Mouse (Mus musculus): ENCODE data around the gene Ccdc34. TPM values are rescaled to one million over a fixed set of nuclear protein-coding genes. Genes with fewer than 3 reads are reported as not detected.

Gene Ccdc34
- polyA plus RNA-seq, 1 experiment from 2014 or later: 51.1 TPM

DNA sequence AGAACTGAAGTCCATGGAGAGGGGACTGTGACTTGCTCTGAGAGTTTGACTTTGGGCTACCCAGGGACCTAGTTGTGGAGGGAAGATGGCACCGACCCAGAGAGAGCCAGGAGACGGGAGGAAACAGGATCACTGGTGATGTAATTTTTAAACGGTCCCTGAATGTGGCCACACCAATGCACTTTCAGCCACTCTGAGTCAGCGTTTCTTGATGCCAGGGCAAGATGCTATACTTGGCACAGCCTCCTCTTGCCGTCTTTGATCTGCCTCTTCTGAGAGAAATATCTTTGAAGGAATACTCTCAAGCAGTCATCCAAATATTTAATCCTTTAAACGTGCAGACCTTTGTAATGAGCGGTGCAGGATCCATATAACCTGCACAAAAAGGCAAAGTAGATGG is 154.8 kb downstream of the Ccdc34 start:
- no peak overlapping the region for H3K4me2 ChIP-seq (replicated peaks)
- WGBS: 75% methylated on average over 7 of the region's 7 CpGs

DNA sequence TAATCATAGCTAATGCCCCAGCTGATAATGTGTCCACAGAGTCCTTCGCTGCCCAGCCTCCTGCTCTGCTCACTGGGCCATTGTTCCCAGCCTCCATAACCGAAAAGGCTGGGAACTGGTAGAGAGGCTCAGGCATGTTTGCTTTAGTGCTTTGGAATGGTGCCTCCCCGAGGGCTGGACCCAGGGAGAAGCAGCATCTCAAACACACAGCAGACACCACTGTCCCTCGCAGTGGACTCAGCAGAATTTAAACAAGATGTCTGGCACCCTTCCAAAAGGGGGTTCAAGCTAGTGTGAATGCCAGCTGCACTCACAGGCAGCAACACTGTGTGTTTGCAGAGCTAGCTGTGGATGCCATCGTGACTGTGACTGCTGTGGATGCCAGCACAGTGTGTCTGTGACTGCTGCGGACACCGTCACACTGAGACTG is 156.2 kb downstream of the Ccdc34 start:
- 41% methylated on average over 7 of the region's 7 CpGs for WGBS
- no peaks in the 10 kb centered on the region for H3K27me3 ChIP-seq (replicated peaks)
- H3K4me2 ChIP-seq (replicated peaks): no peak overlapping the region
- peaks cover 15% of the 10 kb centered on the region for H3K4me1 ChIP-seq (replicated peaks)
- peak; percentile 66 for ATAC-seq
- H3K36me3 ChIP-seq: no peaks in the 10 kb centered on the region
- H3K4me3 ChIP-seq (replicated peaks): no peak overlapping the region
- H3K9ac ChIP-seq: no peak overlapping the region
- no peaks in the 10 kb centered on the region for H3K9me3 ChIP-seq
- peak overlapping the region; percentile 22; the same call in 1 of the 2 replicates for H3K27ac ChIP-seq

More for the DNA sequence above, 154.8 kb downstream of the Ccdc34 start:
- H3K4me3 ChIP-seq (replicated peaks): no peak overlapping the region
- H3K27me3 ChIP-seq (replicated peaks): no peaks in the 10 kb centered on the region
- H3K4me1 ChIP-seq (replicated peaks): peaks cover 8% of the 10 kb centered on the region
- no peaks in the 10 kb centered on the region for H3K36me3 ChIP-seq
- H3K27ac ChIP-seq: no peak overlapping the region
- ATAC-seq: no peak
- H3K9me3 ChIP-seq: no peaks in the 10 kb centered on the region
- H3K9ac ChIP-seq: no peak overlapping the region

DNA sequence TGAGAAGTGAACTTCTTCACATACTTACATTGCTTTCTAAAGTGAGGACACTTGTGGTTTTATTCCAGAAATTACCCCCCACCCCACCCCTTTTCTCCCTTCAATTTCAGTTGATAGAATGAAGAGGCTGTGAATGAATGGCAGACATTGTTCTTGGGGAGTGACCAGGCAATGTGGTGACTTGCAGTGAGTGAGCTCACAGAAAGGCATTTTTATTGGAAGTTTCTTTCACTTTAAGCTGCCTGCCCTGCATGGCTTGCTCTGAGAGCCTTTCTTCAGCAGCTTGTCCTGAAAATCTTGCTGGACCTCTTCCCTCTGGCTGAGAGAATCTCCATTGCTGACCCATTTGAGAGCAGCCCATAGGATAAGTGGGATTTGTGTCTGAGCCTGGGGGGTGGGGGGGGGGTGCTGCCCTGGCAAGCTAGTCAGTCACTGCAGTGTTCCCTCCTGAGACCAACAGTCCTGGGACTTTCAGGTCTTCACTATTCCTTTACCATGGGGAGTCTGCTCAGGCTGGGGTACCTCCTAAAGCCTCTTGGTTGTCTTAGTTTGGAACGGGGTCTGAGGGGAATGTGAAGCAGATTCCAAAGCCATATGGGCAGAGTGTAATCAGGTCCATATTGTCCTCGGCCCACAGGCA is 159.3 kb downstream of the Ccdc34 start:
- Histone ChIP-seq H3K36me3 (no peaks in the 10 kb centered on the region), H3K9ac (no peak overlapping the region), H3K4me3 (replicated peaks) (no peak overlapping the region), H3K9me3 (no peaks in the 10 kb centered on the region), H3K27ac (no peak overlapping the region), H3K4me2 (replicated peaks) (no peak overlapping the region), H3K4me1 (replicated peaks) (peaks cover 27% of the 10 kb centered on the region), H3K27me3 (replicated peaks) (no peaks in the 10 kb centered on the region)
- 60% methylated on average over 2 of the region's 2 CpGs for WGBS
- peak; percentile 50 for ATAC-seq

DNA sequence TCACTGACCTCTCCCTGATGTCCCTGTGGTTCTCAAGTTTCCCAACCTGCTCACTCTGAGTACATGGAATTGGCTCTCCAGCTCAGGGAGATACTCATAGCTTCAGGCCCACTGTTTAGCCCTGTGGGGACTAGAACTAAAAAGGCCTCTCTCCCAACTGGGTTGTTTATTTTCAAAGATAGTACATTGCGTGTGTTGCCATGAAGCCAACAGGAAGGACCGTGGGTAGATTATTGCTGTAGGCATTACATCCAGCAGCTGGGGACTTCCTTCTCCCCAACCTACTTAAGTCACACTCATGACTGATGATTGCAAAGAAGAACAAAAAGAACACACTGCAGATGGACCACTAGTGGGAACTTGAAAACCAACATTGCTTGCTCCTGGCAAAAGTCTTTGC is 159.8 kb downstream of the Ccdc34 start:
- ATAC-seq: no peak
- no peak overlapping the region for H3K9ac ChIP-seq
- H3K4me3 ChIP-seq (replicated peaks): no peak overlapping the region
- peaks cover 30% of the 10 kb centered on the region for H3K4me1 ChIP-seq (replicated peaks)
- no peaks in the 10 kb centered on the region for H3K36me3 ChIP-seq
- H3K27ac ChIP-seq: no peak overlapping the region
- H3K9me3 ChIP-seq: no peaks in the 10 kb centered on the region
- H3K27me3 ChIP-seq (replicated peaks): no peaks in the 10 kb centered on the region
- H3K4me2 ChIP-seq (replicated peaks): no peak overlapping the region
- WGBS: 52% methylated on average over 2 of the region's 2 CpGs

DNA sequence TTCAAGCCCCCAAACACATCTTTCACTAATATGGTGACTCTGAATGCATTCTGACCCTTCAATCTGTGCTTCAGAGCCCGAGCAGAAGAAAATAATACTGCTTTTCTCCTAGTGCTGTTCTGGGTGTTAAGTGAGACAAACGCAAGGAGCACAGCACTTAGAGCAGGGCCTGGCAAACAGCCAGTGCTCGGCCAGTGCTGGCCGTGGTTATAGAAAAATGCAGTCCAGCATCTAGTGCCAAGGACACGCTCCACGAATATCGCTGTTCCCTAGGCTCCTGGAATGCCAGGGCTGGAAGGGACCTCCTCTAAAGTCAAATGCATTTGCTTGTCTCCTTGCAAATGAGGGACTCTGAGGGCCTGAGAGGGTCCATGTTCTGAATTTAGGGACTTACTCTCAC is 160.3 kb downstream of the Ccdc34 start:
- Histone ChIP-seq H3K4me1 (replicated peaks) (peaks cover 30% of the 10 kb centered on the region), H3K27me3 (replicated peaks) (no peaks in the 10 kb centered on the region), H3K27ac (peak overlapping the region; percentile 25; the same call in 1 of the 2 replicates), H3K9ac (no peak overlapping the region), H3K4me2 (replicated peaks) (no peak overlapping the region), H3K4me3 (replicated peaks) (no peak overlapping the region), H3K36me3 (no peaks in the 10 kb centered on the region), H3K9me3 (no peaks in the 10 kb centered on the region)
- ATAC-seq: no peak
- 38% methylated on average over 7 of the region's 7 CpGs for WGBS

DNA sequence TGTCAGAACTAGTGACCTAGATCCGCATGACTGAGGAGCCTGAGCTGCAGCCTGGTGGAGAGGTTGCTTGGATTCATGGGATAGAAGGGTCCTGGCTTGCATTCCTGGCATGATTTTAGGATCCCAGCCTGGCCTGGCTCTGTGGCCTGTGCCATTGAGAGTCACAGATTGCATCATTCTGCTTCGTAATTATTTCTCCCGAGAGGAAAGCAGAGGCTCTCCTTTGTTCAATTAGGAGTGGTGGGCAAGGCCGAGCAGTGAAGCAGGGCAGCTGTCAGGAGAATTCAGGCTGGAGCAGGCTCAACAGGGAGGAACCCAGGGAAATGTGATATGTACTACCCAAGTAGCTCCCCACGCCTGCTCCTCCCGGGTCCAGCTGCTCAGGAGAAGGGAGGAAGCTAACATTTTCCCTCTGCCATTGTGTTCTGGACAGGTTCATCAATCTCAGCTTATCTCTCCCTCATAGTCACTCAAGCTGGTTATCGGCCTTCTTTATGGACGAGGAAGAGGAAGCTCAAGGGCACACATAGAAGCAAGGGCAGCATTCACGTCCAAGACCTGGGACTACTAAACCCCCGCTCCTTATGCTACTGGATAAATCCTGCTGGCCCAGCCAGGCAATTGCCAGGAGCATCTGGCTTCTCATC is 162.2 kb downstream of the Ccdc34 start:
- H3K4me3 ChIP-seq (replicated peaks): no peak overlapping the region
- H3K27ac ChIP-seq: peak overlapping the region; percentile 15; the same call in 1 of the 2 replicates
- peak; percentile 63 for ATAC-seq
- no peaks in the 10 kb centered on the region for H3K27me3 ChIP-seq (replicated peaks)
- no peaks in the 10 kb centered on the region for H3K9me3 ChIP-seq
- no peak overlapping the region for H3K9ac ChIP-seq
- H3K36me3 ChIP-seq: no peaks in the 10 kb centered on the region
- WGBS: 23% methylated on average over 10 of the region's 10 CpGs
- H3K4me1 ChIP-seq (replicated peaks): peaks cover 24% of the 10 kb centered on the region
- no peak overlapping the region for H3K4me2 ChIP-seq (replicated peaks)

DNA sequence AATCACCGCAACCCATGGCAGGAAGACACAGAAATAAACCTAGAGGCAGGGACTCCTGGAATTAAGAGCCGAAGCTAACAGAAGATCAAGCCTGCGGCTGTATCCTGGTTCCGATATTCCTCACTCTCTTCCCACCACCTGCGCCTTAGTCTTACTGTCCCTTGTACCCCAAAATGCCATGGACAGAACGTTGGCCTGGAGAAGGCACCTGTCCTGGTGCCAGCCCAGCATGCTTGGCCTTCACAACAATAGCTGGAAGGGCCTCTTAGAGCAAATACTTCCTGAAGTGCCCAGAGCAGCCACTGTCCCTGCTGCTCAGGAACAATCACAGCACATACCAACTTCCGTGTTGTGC is 162.7 kb downstream of the Ccdc34 start:
- Histone ChIP-seq H3K4me1 (replicated peaks) (peaks cover 24% of the 10 kb centered on the region), H3K9ac (no peak overlapping the region), H3K27me3 (replicated peaks) (no peaks in the 10 kb centered on the region), H3K4me2 (replicated peaks) (no peak overlapping the region), H3K27ac (peak overlapping the region; percentile 15), H3K9me3 (no peaks in the 10 kb centered on the region), H3K4me3 (replicated peaks) (no peak overlapping the region), H3K36me3 (no peaks in the 10 kb centered on the region)
- WGBS: 53% methylated on average over 7 of the region's 7 CpGs
- no peak for ATAC-seq

DNA sequence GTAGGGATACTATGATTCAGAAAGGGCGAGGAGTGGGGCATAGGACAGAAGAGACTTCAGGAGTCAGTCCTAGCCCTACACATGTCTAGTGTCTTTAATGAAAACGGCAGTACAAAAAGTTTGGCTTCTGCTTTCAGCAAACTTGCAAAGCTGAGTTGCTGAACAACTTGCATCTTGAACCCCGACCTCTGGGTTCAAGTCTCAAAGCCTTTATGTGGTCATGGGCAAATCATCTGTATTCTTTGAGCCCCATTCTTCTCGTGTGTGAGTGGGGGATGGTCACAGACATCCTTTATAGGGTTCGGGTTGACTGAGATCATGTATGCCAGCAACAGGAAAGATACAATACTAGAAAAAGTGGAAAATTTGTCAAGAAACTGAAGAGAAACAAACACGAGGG is 164.0 kb downstream of the Ccdc34 start:
- no peak for ATAC-seq
- WGBS: 73% methylated on average over 6 of the region's 6 CpGs
- no peaks in the 10 kb centered on the region for H3K36me3 ChIP-seq
- no peak overlapping the region for H3K9ac ChIP-seq
- no peak overlapping the region for H3K4me2 ChIP-seq (replicated peaks)
- no peak overlapping the region for H3K4me3 ChIP-seq (replicated peaks)
- H3K4me1 ChIP-seq (replicated peaks): peaks cover 29% of the 10 kb centered on the region
- no peaks in the 10 kb centered on the region for H3K9me3 ChIP-seq
- no peaks in the 10 kb centered on the region for H3K27me3 ChIP-seq (replicated peaks)
- no peak overlapping the region for H3K27ac ChIP-seq

DNA sequence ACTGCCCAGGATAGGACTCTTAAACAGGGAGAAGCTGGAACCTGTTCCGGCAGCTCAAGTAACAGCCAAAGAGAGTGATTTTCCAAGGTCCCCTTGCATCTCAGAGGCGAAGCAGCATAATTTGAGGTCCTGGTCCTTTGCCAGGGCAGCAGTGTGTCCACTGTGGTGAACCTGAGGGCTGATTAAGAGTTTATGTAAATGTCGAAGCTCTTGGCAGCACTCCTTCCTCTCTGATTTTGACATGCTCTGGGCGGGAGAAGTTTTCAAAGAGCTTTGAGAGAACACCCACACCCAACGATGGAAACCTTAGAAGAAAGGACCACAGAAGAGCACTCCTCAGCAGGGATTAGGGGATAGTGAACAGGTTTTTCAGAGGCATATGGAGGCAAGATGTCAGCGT is 164.6 kb downstream of the Ccdc34 start:
- no peak for ATAC-seq
- WGBS: 73% methylated on average over 6 of the region's 6 CpGs
- Histone ChIP-seq H3K9ac (no peak overlapping the region), H3K4me2 (replicated peaks) (no peak overlapping the region), H3K27me3 (replicated peaks) (no peaks in the 10 kb centered on the region), H3K36me3 (no peaks in the 10 kb centered on the region), H3K4me3 (replicated peaks) (no peak overlapping the region), H3K4me1 (replicated peaks) (peaks cover 30% of the 10 kb centered on the region), H3K27ac (no peak overlapping the region), H3K9me3 (no peaks in the 10 kb centered on the region)

DNA sequence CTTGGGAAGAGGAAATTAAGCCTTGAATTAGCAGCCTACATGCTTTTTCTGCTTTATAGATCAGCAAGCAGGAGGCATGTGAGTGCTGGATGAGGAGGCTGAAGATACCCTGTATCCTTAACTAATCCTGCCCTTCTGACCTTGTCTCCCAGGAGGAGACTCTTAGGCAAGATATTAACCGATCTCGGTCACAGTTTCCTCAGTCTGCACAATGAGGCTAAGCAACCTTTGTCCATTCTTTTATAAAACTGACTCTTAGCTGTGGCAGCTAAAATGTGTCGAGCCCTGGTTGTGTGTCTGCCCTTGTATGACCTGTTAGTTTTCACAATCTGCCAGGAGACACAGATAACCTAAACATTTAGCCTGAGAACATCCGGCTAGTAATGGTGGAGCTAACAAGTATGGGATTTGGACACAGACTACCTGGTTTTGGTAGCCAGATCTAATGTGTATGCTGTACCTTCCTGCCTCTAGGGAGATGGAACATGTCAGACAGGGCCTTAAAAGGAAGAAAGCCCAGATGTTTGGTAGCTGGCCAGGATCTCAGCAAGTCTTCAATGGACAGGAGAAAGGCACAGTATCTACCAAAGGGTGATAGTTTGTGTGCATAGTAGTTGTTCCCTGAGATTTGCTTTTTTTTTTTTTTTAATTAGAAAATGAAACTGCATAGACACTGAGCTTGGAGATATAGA is 165.3 kb downstream of the Ccdc34 start:
- Histone ChIP-seq H3K4me3 (replicated peaks) (no peak overlapping the region), H3K4me2 (replicated peaks) (no peak overlapping the region), H3K36me3 (no peaks in the 10 kb centered on the region), H3K4me1 (replicated peaks) (peaks cover 23% of the 10 kb centered on the region), H3K27ac (no peak overlapping the region), H3K27me3 (replicated peaks) (no peaks in the 10 kb centered on the region), H3K9ac (no peak overlapping the region), H3K9me3 (no peaks in the 10 kb centered on the region)
- ATAC-seq: no peak
- 46% methylated on average over 4 of the region's 4 CpGs for WGBS

DNA sequence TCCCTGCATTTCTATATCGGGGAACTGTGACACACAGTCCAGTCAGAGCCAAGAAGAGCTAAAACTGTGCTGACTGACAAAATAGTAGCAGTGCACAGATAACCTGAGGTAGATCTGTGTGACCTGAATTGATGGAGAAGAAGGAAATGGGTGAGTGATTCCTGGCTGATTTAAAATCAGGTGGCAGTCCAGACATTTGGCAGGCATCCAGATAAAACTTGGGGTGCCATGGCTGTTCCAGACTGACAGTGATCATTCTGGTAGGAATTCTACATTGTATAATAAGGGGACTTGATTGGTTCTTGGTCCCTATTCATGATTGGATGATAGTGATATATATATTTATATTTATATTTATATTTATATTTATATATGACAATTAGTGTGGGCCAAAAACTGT is 166.5 kb downstream of the Ccdc34 start:
- no peak for ATAC-seq
- Histone ChIP-seq H3K9ac (no peak overlapping the region), H3K27ac (no peak overlapping the region), H3K36me3 (no peaks in the 10 kb centered on the region), H3K4me2 (replicated peaks) (no peak overlapping the region), H3K4me1 (replicated peaks) (peaks cover 21% of the 10 kb centered on the region; the same call in 1 of the 2 replicates), H3K4me3 (replicated peaks) (no peak overlapping the region), H3K9me3 (no peaks in the 10 kb centered on the region), H3K27me3 (replicated peaks) (no peaks in the 10 kb centered on the region)
- 97% methylated on average over 1 of the region's 1 CpGs for WGBS

DNA sequence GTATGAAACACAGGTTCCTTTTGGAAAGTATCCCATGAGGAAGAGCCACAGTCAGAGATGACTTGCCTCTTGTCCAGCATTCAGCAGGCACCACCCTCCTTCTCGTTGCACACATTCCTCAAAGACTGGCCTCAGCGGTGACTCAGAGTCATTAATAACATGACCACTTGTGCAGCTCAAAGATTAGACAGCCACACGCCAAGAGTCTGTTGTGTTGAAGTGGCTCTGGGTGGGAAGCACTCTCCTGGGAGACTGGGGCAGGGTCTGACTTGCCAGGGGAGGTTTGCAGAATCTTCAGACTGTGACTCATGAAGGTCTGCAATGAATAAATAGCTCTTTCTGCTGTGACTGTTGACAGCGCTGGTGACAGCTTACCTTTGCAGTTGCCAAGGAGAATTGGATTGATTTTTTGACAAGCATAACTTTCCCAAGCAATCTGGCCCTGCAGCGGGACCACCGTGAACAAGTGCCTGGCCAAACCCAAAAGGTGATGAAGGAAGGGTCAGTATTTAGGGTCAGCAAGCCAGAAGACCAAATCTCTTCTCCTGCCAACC is 168.9 kb downstream of the Ccdc34 start:
- no peak overlapping the region for H3K9ac ChIP-seq
- no peaks in the 10 kb centered on the region for H3K9me3 ChIP-seq
- H3K27me3 ChIP-seq (replicated peaks): no peaks in the 10 kb centered on the region
- H3K27ac ChIP-seq: no peak overlapping the region
- 27% methylated on average over 6 of the region's 6 CpGs for WGBS
- no peak overlapping the region for H3K4me2 ChIP-seq (replicated peaks)
- no peak overlapping the region for H3K4me3 ChIP-seq (replicated peaks)
- 0 out of 2 replicates have a peak, but pooled peaks cover 21% of the 10 kb centered on the region for H3K4me1 ChIP-seq (replicated peaks)
- no peaks in the 10 kb centered on the region for H3K36me3 ChIP-seq
- peak; percentile 58 for ATAC-seq
